Mouse (Mus musculus) MEL (cell line): ENCODE measurements around the gene Pcnx. TPM values are rescaled to one million over a fixed set of nuclear protein-coding genes. Genes with fewer than 3 reads are reported as not detected.

ENCODE experiments used
- DNase-seq: peaks from one replicate; pipeline ENCODE4 v3.0.0; 2011; ENCODE audit warnings: low read depth, low spot score
- H3K27ac ChIP-seq: 2 replicates; pipeline ENCODE4 v1.5.1; 2012; ENCODE audit warnings: low read depth, mild to moderate bottlenecking, control low read depth, low read length, moderate library complexity; ENCODE audit not compliant: control insufficient read depth
- H3K27me3 ChIP-seq, 2 experiments: fragments of 150-350 bp in 1 of 2; sonication (generic) in 1 of 2; 2 replicates each; pipeline ENCODE4 v1.6.1; 2012; ENCODE audit warnings: low read length in 2 of 2, mild to moderate bottlenecking in 2 of 2, improper control_type of control experiment in 1 of 2, moderate library complexity in 1 of 2; ENCODE audit not compliant: insufficient read depth in 2 of 2, control insufficient read depth in 1 of 2
- H3K36me3 ChIP-seq, 2 experiments: 2 replicates each; pipeline ENCODE4 v1.6.1; 2012 to 2014; ENCODE audit warnings: low read length in 2 of 2, improper control_type of control experiment in 1 of 2, inconsistent platforms in 1 of 2, mild to moderate bottlenecking in 1 of 2; ENCODE audit not compliant: insufficient read depth in 2 of 2, control insufficient read depth in 1 of 2
- H3K4me1 ChIP-seq, 2 experiments: fragments of 150-350 bp in 1 of 2; sonication (generic) in 1 of 2; 2 replicates each; pipeline ENCODE4 v1.6.1; 2012; ENCODE audit warnings: low read length in 2 of 2, improper control_type of control experiment in 1 of 2, mild to moderate bottlenecking in 1 of 2; ENCODE audit not compliant: insufficient read depth in 2 of 2, control insufficient read depth in 1 of 2
- H3K4me3 ChIP-seq, 2 experiments: fragments of 150-350 bp in 1 of 2; sonication (generic) in 1 of 2; 2 replicates each; pipeline ENCODE4 v1.5.1; 2012; ENCODE audit warnings: low read depth in 2 of 2, low read length in 2 of 2, mild to moderate bottlenecking in 2 of 2, moderate library complexity in 2 of 2, control low read depth in 1 of 2, improper control_type of control experiment in 1 of 2; ENCODE audit not compliant: control insufficient read depth in 1 of 2, insufficient read depth in 1 of 2
- H3K79me2 ChIP-seq: 2 replicates; pipeline ENCODE4 v1.6.1; 2012; ENCODE audit warnings: mild to moderate bottlenecking, low read length, moderate library complexity; ENCODE audit not compliant: control insufficient read depth, poor library complexity, insufficient read depth
- H3K9ac ChIP-seq: 2 replicates; pipeline ENCODE4 v1.6.1; 2012; ENCODE audit warnings: low read depth, mild to moderate bottlenecking, control low read depth, low read length, moderate library complexity; ENCODE audit not compliant: control insufficient read depth, poor library complexity, severe bottlenecking
- H3K9me3 ChIP-seq: fragments of 150-350 bp; sonication (generic); replicated peaks from 2 replicates; pipeline ENCODE4 v1.6.1; 2012; ENCODE audit warnings: mild to moderate bottlenecking, low read length, improper control_type of control experiment, moderate library complexity; ENCODE audit not compliant: insufficient read depth
- CHD2 ChIP-seq: IDR thresholded peaks from 2 replicates; pipeline ENCODE4 v1.6.1; 2011; ENCODE audit warnings: low read length, improper control_type of control experiment
- ETS1 ChIP-seq: IDR thresholded peaks from 2 replicates; pipeline ENCODE4 v1.6.1; 2012; ENCODE audit warnings: low read depth, mild to moderate bottlenecking, inconsistent platforms, low read length, improper control_type of control experiment, moderate library complexity
- HCFC1 ChIP-seq: IDR thresholded peaks from 2 replicates; pipeline ENCODE4 v1.6.1; 2012; ENCODE audit warnings: low read depth, mild to moderate bottlenecking, inconsistent platforms, low read length, improper control_type of control experiment, moderate library complexity
- KAT2A ChIP-seq: conservative IDR thresholded peaks from 2 replicates; pipeline ENCODE4 v1.6.1; 2012; ENCODE audit warnings: low read depth, low read length, improper control_type of control experiment, inconsistent platforms
- MXI1 ChIP-seq: IDR thresholded peaks from 2 replicates; pipeline ENCODE4 v1.6.1; 2011; ENCODE audit warnings: mild to moderate bottlenecking, low read depth, low read length, improper control_type of control experiment
- MYB ChIP-seq: IDR thresholded peaks from 2 replicates; pipeline ENCODE4 v1.6.1; 2011; ENCODE audit warnings: mild to moderate bottlenecking, low read depth, low read length, improper control_type of control experiment
- MYC ChIP-seq: IDR thresholded peaks from 2 replicates; pipeline ENCODE4 v1.6.1; 2011; ENCODE audit warnings: low read depth, mild to moderate bottlenecking, low read length, improper control_type of control experiment, moderate library complexity
- NELFE ChIP-seq: IDR thresholded peaks from 2 replicates; pipeline ENCODE4 v1.6.1; 2011; ENCODE audit warnings: low read depth, low read length, improper control_type of control experiment
- NRF1 ChIP-seq: IDR thresholded peaks from 2 replicates; pipeline ENCODE4 v1.6.1; 2014; ENCODE audit warnings: low read depth, mild to moderate bottlenecking, inconsistent platforms, low read length, improper control_type of control experiment, moderate library complexity; ENCODE audit not compliant: poor library complexity, insufficient read depth, severe bottlenecking
- POLR2A ChIP-seq, 2 experiments: IDR thresholded peaks; 2 replicates each; pipeline ENCODE4 v1.6.1; 2011 to 2012; ENCODE audit warnings: low read length in 2 of 2, mild to moderate bottlenecking in 2 of 2, control low read depth in 1 of 2, improper control_type of control experiment in 1 of 2, low read depth in 1 of 2, moderate library complexity in 1 of 2; ENCODE audit not compliant: control insufficient read depth in 1 of 2, insufficient read depth in 1 of 2, poor library complexity in 1 of 2
- POLR2AphosphoS5 ChIP-seq: IDR thresholded peaks from 2 replicates; pipeline ENCODE4 v1.6.1; 2012; ENCODE audit warnings: low read depth, borderline replicate concordance, mild to moderate bottlenecking, inconsistent platforms, low read length, moderate library complexity, mixed read lengths
- RCOR1 ChIP-seq: IDR thresholded peaks from 2 replicates; pipeline ENCODE4 v1.6.1; 2012; ENCODE audit warnings: low read depth, mild to moderate bottlenecking, inconsistent platforms, low read length, improper control_type of control experiment
- TBP ChIP-seq: IDR thresholded peaks from 2 replicates; pipeline ENCODE4 v1.8.0; 2011; ENCODE audit warnings: low read depth, low read length, improper control_type of control experiment
- ZNF384 ChIP-seq: IDR thresholded peaks from 2 replicates; pipeline ENCODE4 v1.6.1; 2012; ENCODE audit warnings: low read depth, mild to moderate bottlenecking, inconsistent platforms, low read length, improper control_type of control experiment
- polyA plus RNA-seq, 2 experiments: library from polyadenylated mRNA; stranded (reverse) in 1 of 2; unstranded in 1 of 2; fragments of >175 nt in 1 of 2; fragments of >200 nt in 1 of 2; gene quantifications; 2 replicates each; pipeline versions ENCODE4 v1.2.1 to v1.2.4; 2012; ENCODE audit warnings: low replicate concordance in 2 of 2, low read depth in 1 of 2; ENCODE audit not compliant: insufficient read length in 2 of 2, insufficient read depth in 1 of 2, missing spikeins in 1 of 2
- total RNA-seq: library from RNA; depleted of rRNA; stranded (reverse); fragments of 300-350 nt; gene quantifications from 2 replicates; pipeline ENCODE4 v1.2.3, GENCODE M21; 2012

The Pcnx gene
- total and polyA plus RNA-seq, 3 experiments, result 8.9 to 140 (median 20.6) TPM

GRCm38 (mm10) chr12:81861199-81862085 lies 1.6 kb downstream of the Pcnx start:
- no peak for TF ChIP-seq MXI1
- TF ChIP-seq KAT2A, result no peak
- TF ChIP-seq ETS1, result no peak
- TF ChIP-seq ZNF384, result no peak
- TF ChIP-seq HCFC1, result no peak
- TF ChIP-seq POLR2AphosphoS5, result no peak
- no peak for TF ChIP-seq CHD2
- no peak for TF ChIP-seq TBP
- TF ChIP-seq MYB, result no peak
- no peak for TF ChIP-seq POLR2A (IDR thresholded peaks at IDR 0.05; ENCODE audit: control insufficient read depth in 1 of 2, insufficient read depth in 1 of 2, low read depth in 1 of 2, low read length in 2 of 2, poor library complexity in 1 of 2)
- TF ChIP-seq NELFE, result no peak
- no peak for TF ChIP-seq MYC
- TF ChIP-seq, all 39 proteins: peak for 0
- Histone ChIP-seq H3K9ac (peak overlapping the region; percentile 81), H3K27me3 (peaks cover 2 to 3% of the 10 kb centered on the region in 2 experiments; a peak in 1 of 4 replicates), H3K9me3 (no peaks in the 10 kb centered on the region), H3K4me1 (peaks cover 2 to 7% of the 10 kb centered on the region in 2 experiments; a peak in 2 of 4 replicates), H3K79me2 (peaks cover 16% of the 10 kb centered on the region), H3K4me3 (peak overlapping the region; percentile 94 to 100), H3K27ac (no peak overlapping the region), H3K36me3 (peaks cover 0 to 8% of the 10 kb centered on the region in 2 experiments; a peak in 2 of 4 replicates)
- peak; percentile 52 for DNase-seq

- DNase-seq, result no peak
- Histone ChIP-seq H3K9me3 (no peaks in the 10 kb centered on the region), H3K4me3 (no peak overlapping the region), H3K79me2 (peaks cover 16% of the 10 kb centered on the region), H3K4me1 (peaks cover 2 to 7% of the 10 kb centered on the region in 2 experiments; a peak in 2 of 4 replicates), H3K36me3 (peaks cover 0 to 8% of the 10 kb centered on the region in 2 experiments; a peak in 2 of 4 replicates), H3K9ac (no peak overlapping the region), H3K27ac (no peak overlapping the region), H3K27me3 (0 out of 4 replicates have a peak, but pooled peaks cover 0 to 2% of the 10 kb centered on the region in 2 experiments)
- TF ChIP-seq NRF1 (no peak), RCOR1 (no peak)
Observed at GRCm38 (mm10) chr12:81862351-81862802, 2.6 kb downstream of the Pcnx start.
